Comparison of ENCODE assay signal across 8 mouse cellular contexts in the genomic region with DNA sequence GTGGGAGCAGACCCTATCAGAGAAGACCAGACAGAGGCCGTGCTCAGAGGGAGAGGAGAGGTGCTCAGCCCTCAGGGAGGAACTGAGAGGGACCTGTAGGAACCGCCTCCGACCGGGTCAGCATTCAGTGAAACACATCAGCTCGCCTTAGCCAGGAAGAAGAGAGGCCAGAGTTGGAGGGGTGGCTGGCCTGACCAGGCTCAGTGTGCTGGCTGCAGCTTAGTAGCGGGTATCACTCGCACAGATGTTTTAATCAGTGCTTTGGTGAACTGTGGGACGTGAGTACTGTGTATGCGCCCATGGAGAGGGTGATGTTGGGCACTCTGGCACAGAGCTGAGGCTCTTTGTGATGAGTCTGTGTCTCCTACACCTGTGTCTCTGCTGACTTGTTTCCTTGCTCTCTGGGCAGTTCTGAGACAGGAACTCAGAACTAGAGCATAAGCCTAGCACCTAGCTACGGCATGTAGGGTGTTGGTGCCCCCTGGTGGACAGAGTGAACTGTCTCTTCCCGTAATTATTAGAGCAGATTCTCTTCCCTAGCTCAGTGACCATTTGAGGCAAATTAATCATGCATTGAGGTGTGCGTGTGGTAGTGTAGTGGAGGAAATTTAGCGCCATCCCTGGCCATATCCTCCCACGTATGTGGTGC. TPM values are rescaled to one million over a fixed set of nuclear protein-coding genes. Genes with fewer than 3 reads are reported as not detected.
A peak's percentile ranks its signal among the peaks of the same experiment; 100 is the strongest.
DNase-seq lines count a peak whose midpoint lies in the region; ATAC-seq and TF ChIP-seq lines count a peak whose summit lies in the region.

No protein-coding gene starts in this region.

- no peak overlapping the region for H3K4me2 ChIP-seq in intestine, embryonic 15.5 days (replicated peaks)
- H3K4me2 ChIP-seq in midbrain, embryonic 13.5 days (replicated peaks) = no peak overlapping the region

- no peak overlapping the region for H3K27ac ChIP-seq in intestine, embryonic 15.5 days
- H3K27ac ChIP-seq in midbrain, embryonic 13.5 days = no peak overlapping the region; the same call in 1 of the 2 replicates
- no peak overlapping the region for H3K27ac ChIP-seq in small intestine, adult 2 months (ENCODE audit: insufficient read depth, low read depth, low read length)

- DNase-seq in adrenal gland, adult 2 months = peak; percentile 84
- peak; percentile 96 for DNase-seq in embryo, embryonic 10.5 days (ENCODE audit: low spot score)
- peak; percentile 68 to 81 for DNase-seq in gastrocnemius, postnatal 36 days
- peak; percentile 75 to 78 for DNase-seq in left cerebral cortex, postnatal 36 days (ENCODE audit: low spot score in 2 of 2)

- H3K9me3 ChIP-seq in intestine, embryonic 15.5 days = no peaks in the 10 kb centered on the region
- no peaks in the 10 kb centered on the region for H3K9me3 ChIP-seq in midbrain, embryonic 13.5 days

- H3K4me3 ChIP-seq in intestine, embryonic 15.5 days (replicated peaks) = no peak overlapping the region
- H3K4me3 ChIP-seq in midbrain, embryonic 13.5 days (replicated peaks) = no peak overlapping the region
- H3K4me3 ChIP-seq in small intestine, adult 2 months (ENCODE audit: low read depth, low read length) = no peak overlapping the region

- 47% methylated on average over 14 of the region's 14 CpGs for WGBS in intestine, embryonic 15.5 days
- 46% methylated on average over 14 of the region's 14 CpGs for WGBS in midbrain, embryonic 13.5 days
- 51% methylated on average over 14 of the region's 14 CpGs for WGBS in small intestine, adult 2 months

- no peak overlapping the region for H3K9ac ChIP-seq in intestine, embryonic 15.5 days
- no peak overlapping the region; the same call in 1 of the 2 replicates for H3K9ac ChIP-seq in midbrain, embryonic 13.5 days (replicated peaks)

- H3K27me3 ChIP-seq in intestine, embryonic 15.5 days (replicated peaks) = no peaks in the 10 kb centered on the region
- peaks cover 9% of the 10 kb centered on the region for H3K27me3 ChIP-seq in midbrain, embryonic 13.5 days
- H3K27me3 ChIP-seq in small intestine, adult 2 months (ENCODE audit: control insufficient read depth, insufficient read depth, low read length) = no peaks in the 10 kb centered on the region

- H3K4me1 ChIP-seq in intestine, embryonic 15.5 days (replicated peaks) = no peaks in the 10 kb centered on the region
- H3K4me1 ChIP-seq in midbrain, embryonic 13.5 days (replicated peaks) = no peaks in the 10 kb centered on the region
- H3K4me1 ChIP-seq in small intestine, adult 2 months (ENCODE audit: control insufficient read depth, insufficient read depth, insufficient read length, low read length) = no peaks in the 10 kb centered on the region

- no peak for TF ChIP-seq POLR2A in small intestine, adult 2 months (IDR thresholded peaks at IDR 0.05; ENCODE audit: low read depth, low read length)

- ATAC-seq in intestine, embryonic 15.5 days = peak; percentile 74
- ATAC-seq in midbrain, embryonic 13.5 days = peak; percentile 77
- no peak for ATAC-seq in activated CD4-positive, CD25-positive, alpha-beta regulatory T cell, adult 4 months

- TF ChIP-seq CTCF in small intestine, adult 2 months (IDR thresholded peaks at IDR 0.05; ENCODE audit: extremely low read depth, insufficient read length, insufficient replicate concordance, low read depth, low read length) = peak; percentile 83; the same call in 1 of the 2 replicates

- intact Hi-C loops in gastrocnemius, postnatal 36 days (cut with DNase I) = loop anchor here (1.0 to 5.0 kb wide), 3 partner anchors 36 to 121 kb away; no protein-coding TSS in a partner anchor
- intact Hi-C loops in left cerebral cortex, postnatal 36 days (cut with DNase I) = loop anchor here (1.0 to 5.0 kb wide), 3 partner anchors 36 to 106 kb away; a partner anchor contains a TSS

- H3K36me3 ChIP-seq in intestine, embryonic 15.5 days = peaks cover 18% of the 10 kb centered on the region
- peaks cover 81% of the 10 kb centered on the region for H3K36me3 ChIP-seq in midbrain, embryonic 13.5 days
- H3K36me3 ChIP-seq in small intestine, adult 2 months (ENCODE audit: control insufficient read depth, insufficient read depth, low read length) = no peaks in the 10 kb centered on the region

RNA-seq across cellular contexts. Expression of a gene that starts 31.4 kb away (rescaled TPM):
- under 1 TPM in 1 of 2 experiments, not detected in 1; 0.59 TPM for total RNA-seq in adrenal gland, adult 2 months (2021)
- polyA plus RNA-seq in adrenal gland, adult 2 months (2012; rRNA removed) = 0.07 and 0.09 TPM in 2 replicates
- not detected for total RNA-seq in gastrocnemius, postnatal 36 days (2021)
- polyA plus RNA-seq in intestine, embryonic 15.5 days (2015; fragmentation: Nextera tagmentation; extraction: Ambion mirVana) = 0.47 and 0.55 TPM in 2 replicates
- total RNA-seq in left cerebral cortex, postnatal 36 days (2021) = under 1 TPM; 0.22 to 0.48 TPM
- 0.88 and 1.2 TPM in 2 replicates for polyA plus RNA-seq in midbrain, embryonic 13.5 days (2015; fragmentation: Nextera tagmentation; extraction: Ambion mirVana)
- not detected in 2 replicates for polyA plus RNA-seq in small intestine, adult 2 months (2012; rRNA removed)
- polyA plus RNA-seq in activated CD4-positive, CD25-positive, alpha-beta regulatory T cell, adult 4 months (2017; shearing (Covaris generic)) = not detected

RNA-seq across cellular contexts. Expression of a gene that starts 53.4 kb away (rescaled TPM):
- total RNA-seq in adrenal gland, adult 2 months (2021) = 10 to 100 TPM; 29.0 to 29.3 TPM
- 96.3 and 106 TPM in 2 replicates for polyA plus RNA-seq in adrenal gland, adult 2 months (2012; rRNA removed)
- total RNA-seq in gastrocnemius, postnatal 36 days (2021) = 1 to 10 TPM; 5.4 to 6.6 TPM
- 4.2 and 4.6 TPM in 2 replicates for polyA plus RNA-seq in intestine, embryonic 15.5 days (2015; fragmentation: Nextera tagmentation; extraction: Ambion mirVana)
- total RNA-seq in left cerebral cortex, postnatal 36 days (2021) = 10 to 100 TPM; 68.0 to 74.4 TPM
- polyA plus RNA-seq in midbrain, embryonic 13.5 days (2015; fragmentation: Nextera tagmentation; extraction: Ambion mirVana) = 5.1 and 6.5 TPM in 2 replicates
- polyA plus RNA-seq in small intestine, adult 2 months (2012; rRNA removed) = 11.1 and 12.1 TPM in 2 replicates
- polyA plus RNA-seq in activated CD4-positive, CD25-positive, alpha-beta regulatory T cell, adult 4 months (2017; shearing (Covaris generic)) = not detected
